Mouse (Mus musculus) thymus, adult 2 months (tissue): Measurements from ENCODE around the gene Etv6. TPM values are rescaled to one million over a fixed set of nuclear protein-coding genes. Genes with fewer than 3 reads are reported as not detected.

ENCODE experiments used
- DNase-seq: peaks from one replicate; pipeline ENCODE4 v3.0.0; 2021
- H3K27ac ChIP-seq: fragments of 200-500 bp; 2 replicates; pipeline ENCODE4 v1.5.1; 2012; ENCODE audit warnings: low read length, control low read depth; ENCODE audit not compliant: control insufficient read depth, insufficient read depth
- H3K27me3 ChIP-seq: fragments of 200-500 bp; 2 replicates; pipeline ENCODE4 v1.6.1; 2012; ENCODE audit warnings: mild to moderate bottlenecking, low read length, moderate library complexity, mixed read lengths; ENCODE audit not compliant: control insufficient read depth, insufficient read depth
- H3K36me3 ChIP-seq: fragments of 200-500 bp; 2 replicates; pipeline ENCODE4 v1.6.1; 2012; ENCODE audit warnings: mild to moderate bottlenecking, low read length, moderate library complexity; ENCODE audit not compliant: control insufficient read depth, insufficient read depth
- H3K4me1 ChIP-seq: fragments of 200-500 bp; replicated peaks from 2 replicates; pipeline ENCODE4 v1.6.1; 2012; ENCODE audit warnings: low read length; ENCODE audit not compliant: control insufficient read depth, insufficient read depth
- H3K4me3 ChIP-seq: fragments of 200-500 bp; 2 replicates; pipeline ENCODE4 v1.5.1; 2012; ENCODE audit warnings: mild to moderate bottlenecking, low read length, control low read depth, moderate library complexity; ENCODE audit not compliant: control insufficient read depth, insufficient read depth
- CTCF ChIP-seq: fragments of 200-500 bp; IDR thresholded peaks from 2 replicates; pipeline ENCODE4 v1.5.1; 2012; ENCODE audit warnings: mild to moderate bottlenecking, control low read depth, low read length, moderate library complexity, borderline replicate concordance; ENCODE audit not compliant: control insufficient read depth, poor library complexity, insufficient read depth; ENCODE audit errors: extremely low read depth
- POLR2A ChIP-seq: fragments of 200-500 bp; IDR thresholded peaks from 2 replicates; pipeline ENCODE4 v1.6.1; 2012; ENCODE audit warnings: mild to moderate bottlenecking, low read length, control low read depth, moderate library complexity; ENCODE audit not compliant: control insufficient read depth, poor library complexity, insufficient read depth; ENCODE audit errors: extremely low read depth
- WGBS: fragments of 180-500 bp; shearing (Covaris S2); methylation state at CpG from one replicate; pipeline ENCODE4 v1.1.7; 2018; 5-methylcytosine and 5-hydroxymethylcytosine counted together
- polyA plus RNA-seq: library from polyadenylated mRNA; depleted of rRNA; stranded (reverse); fragments of >200 nt; gene quantifications from 2 replicates; pipeline ENCODE4 v1.2.3, GENCODE M21; 2012

The Etv6 gene
- polyA plus RNA-seq, 1 experiment: 43.8 TPM

GRCm38 (mm10) chr6:134119136-134119535 lies 83.6 kb downstream of the Etv6 start:
- Histone ChIP-seq H3K4me3 (no peak overlapping the region), H3K27ac (no peak overlapping the region), H3K27me3 (no peaks in the 10 kb centered on the region), H3K36me3 (no peaks in the 10 kb centered on the region), H3K4me1 (peaks cover 4% of the 10 kb centered on the region)
- DNase-seq: no peak
- WGBS: 89% methylated on average over 4 of the region's 4 CpGs
- TF ChIP-seq CTCF: no peak

- WGBS: 81% methylated on average over 4 of the region's 4 CpGs
- H3K27ac ChIP-seq: no peak overlapping the region
- H3K27me3 ChIP-seq: no peaks in the 10 kb centered on the region
- H3K4me1 ChIP-seq: peaks cover 3% of the 10 kb centered on the region
- TF ChIP-seq CTCF (no peak), POLR2A (no peak)
- H3K4me3 ChIP-seq: no peak overlapping the region
- no peak for DNase-seq
- H3K36me3 ChIP-seq: no peaks in the 10 kb centered on the region
Observed at GRCm38 (mm10) chr6:134120227-134120626, 84.7 kb downstream of the Etv6 start.

- no peaks in the 10 kb centered on the region for H3K4me1 ChIP-seq
- no peak for TF ChIP-seq CTCF
- no peak for TF ChIP-seq POLR2A
- H3K36me3 ChIP-seq: no peaks in the 10 kb centered on the region
- peak overlapping the region; percentile 27; the same call in 1 of the 2 replicates for H3K27ac ChIP-seq
- WGBS: 87% methylated on average over 12 of the region's 12 CpGs
- DNase-seq: no peak
- H3K27me3 ChIP-seq: no peaks in the 10 kb centered on the region
- H3K4me3 ChIP-seq: no peak overlapping the region
Observed at GRCm38 (mm10) chr6:134120712-134121111, 85.2 kb downstream of the Etv6 start.

GRCm38 (mm10) chr6:134122945-134123344 lies 87.4 kb downstream of the Etv6 start:
- Histone ChIP-seq H3K4me1 (no peaks in the 10 kb centered on the region), H3K36me3 (no peaks in the 10 kb centered on the region), H3K27me3 (no peaks in the 10 kb centered on the region), H3K4me3 (no peak overlapping the region), H3K27ac (no peak overlapping the region)
- 8% methylated on average over 5 of the region's 5 CpGs for WGBS
- no peak for TF ChIP-seq POLR2A
- DNase-seq: no peak

GRCm38 (mm10) chr6:134123474-134123873 lies 88.0 kb downstream of the Etv6 start:
- Histone ChIP-seq H3K27ac (no peak overlapping the region), H3K4me1 (no peaks in the 10 kb centered on the region), H3K27me3 (no peaks in the 10 kb centered on the region), H3K36me3 (no peaks in the 10 kb centered on the region), H3K4me3 (no peak overlapping the region)
- TF ChIP-seq POLR2A (no peak), CTCF (no peak)
- DNase-seq: no peak
- WGBS: 89% methylated on average over 7 of the region's 7 CpGs

GRCm38 (mm10) chr6:134124256-134124655 lies 88.8 kb downstream of the Etv6 start:
- no peaks in the 10 kb centered on the region for H3K4me1 ChIP-seq
- WGBS: 96% methylated on average over 10 of the region's 10 CpGs
- DNase-seq: no peak
- H3K4me3 ChIP-seq: no peak overlapping the region
- no peaks in the 10 kb centered on the region for H3K36me3 ChIP-seq
- H3K27me3 ChIP-seq: no peaks in the 10 kb centered on the region
- no peak overlapping the region for H3K27ac ChIP-seq
- TF ChIP-seq POLR2A: no peak
- TF ChIP-seq CTCF: no peak

GRCm38 (mm10) chr6:134127996-134128395 lies 92.5 kb downstream of the Etv6 start:
- no peak for DNase-seq
- Histone ChIP-seq H3K27ac (no peak overlapping the region), H3K27me3 (no peaks in the 10 kb centered on the region), H3K4me3 (no peak overlapping the region), H3K36me3 (no peaks in the 10 kb centered on the region), H3K4me1 (no peaks in the 10 kb centered on the region)
- WGBS: 96% methylated on average over 6 of the region's 6 CpGs
- TF ChIP-seq POLR2A (no peak), CTCF (no peak)
